Mouse (Mus musculus): ENCODE data around the gene Kcnj14.

- TF ChIP-seq CTCF (IDR thresholded peaks at IDR 0.05; ENCODE audit: control insufficient read depth, insufficient read depth, insufficient read length) (no peak), USF1 (IDR thresholded peaks at IDR 0.05; ENCODE audit: low read depth) (no peak), MAX (IDR thresholded peaks at IDR 0.05) (no peak), MYOD1 (IDR thresholded peaks at IDR 0.05; ENCODE audit: control insufficient read depth, insufficient read length, low read depth) (no peak), CEBPB (IDR thresholded peaks at IDR 0.05; ENCODE audit: low read depth) (no peak)
Observed at GRCm38 (mm10) chr7:45791756-45792490, 32.7 kb downstream of the Kcnj14 start.

Measured in C2C12 (cell line).